Mouse (Mus musculus) cerebellum, adult 9-10 months (tissue): ENCODE results near the gene Ceacam5.

Source experiments
- DNase-seq: peaks from one replicate; pipeline ENCODE4 v3.0.0; 2022

The Ceacam5 gene

GRCm38 (mm10) chr7:17712938-17713337 lies at the start of gene Ceacam5:
Ceacam5 (plus strand) TSS chr7:17713238.
- peak; percentile 0 for DNase-seq
